Mouse (Mus musculus) thymus, adult 2 months (tissue): Measurements from ENCODE around the gene Gm27021.

Source experiments
- CTCF ChIP-seq: fragments of 200-500 bp; IDR thresholded peaks from 2 replicates; pipeline ENCODE4 v1.5.1; 2012; ENCODE audit warnings: mild to moderate bottlenecking, control low read depth, low read length, moderate library complexity, borderline replicate concordance; ENCODE audit not compliant: control insufficient read depth, poor library complexity, insufficient read depth; ENCODE audit errors: extremely low read depth
- POLR2A ChIP-seq: fragments of 200-500 bp; IDR thresholded peaks from 2 replicates; pipeline ENCODE4 v1.6.1; 2012; ENCODE audit warnings: mild to moderate bottlenecking, low read length, control low read depth, moderate library complexity; ENCODE audit not compliant: control insufficient read depth, poor library complexity, insufficient read depth; ENCODE audit errors: extremely low read depth

DNA sequence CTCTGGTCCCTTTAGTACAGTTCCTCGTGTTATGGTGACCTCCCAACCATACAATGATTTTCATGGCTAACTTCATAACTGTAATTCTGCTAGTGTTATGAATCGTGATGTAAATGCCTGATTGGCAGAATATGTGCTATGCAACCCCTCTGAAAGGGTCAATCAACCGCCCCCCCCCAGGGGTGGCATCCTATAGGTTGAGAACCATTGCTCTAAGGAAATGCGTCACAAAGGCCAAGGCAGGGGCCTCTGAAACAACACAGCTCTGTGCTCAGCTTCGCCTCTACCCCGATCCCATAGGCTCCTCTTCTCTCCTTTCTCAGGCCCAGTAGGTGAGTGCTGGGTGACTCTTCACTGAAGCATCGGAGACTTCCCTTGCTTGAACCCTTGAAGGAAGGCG, 17.7 kb upstream of the Gm27021 start:
- no peak for TF ChIP-seq CTCF
- no peak for TF ChIP-seq POLR2A
